Mouse (Mus musculus): Measurements from ENCODE around the gene Fmn2.

GRCm38 (mm10) chr1:174623054-174623453, 121.4 kb downstream of the Fmn2 start:
- TF ChIP-seq CEBPB (IDR thresholded peaks at IDR 0.05; ENCODE audit: low read depth) (no peak), CTCF (IDR thresholded peaks at IDR 0.05; ENCODE audit: control insufficient read depth, insufficient read depth, insufficient read length) (no peak), USF1 (IDR thresholded peaks at IDR 0.05; ENCODE audit: low read depth) (no peak)
